Comparison of ENCODE assay signal across 16 mouse cellular contexts in the genomic region with DNA sequence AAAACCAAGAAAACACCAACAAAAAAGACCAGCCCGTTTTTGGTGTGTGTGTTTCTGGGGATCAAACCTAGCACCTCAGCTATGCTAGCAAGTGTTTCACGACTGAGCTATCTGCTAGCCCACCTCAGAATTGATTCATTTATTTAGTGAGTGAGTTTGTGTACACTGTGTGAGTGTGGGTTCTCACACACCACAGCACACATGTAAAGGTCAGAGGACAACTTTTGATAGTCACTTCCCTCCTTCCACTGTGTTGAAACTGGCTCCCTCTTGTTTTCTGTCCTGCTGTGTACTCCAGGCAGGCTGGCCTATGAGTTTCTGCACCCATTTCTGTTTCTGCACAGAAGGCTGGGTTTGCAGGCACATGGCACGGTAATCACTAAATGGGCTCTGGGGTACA.
"Had no signal": no experiment of that assay in that cellular context is flagged by ENCODE, and none has a peak within 500 bp of the region (broad histone marks: within the 10 kb centered on the region; RNA-seq: fewer than 3 reads in every experiment).

No protein-coding gene starts in this region.

- H3K9ac ChIP-seq: neural tube, embryonic 13.5 days; neural tube, embryonic 15.5 days; stomach, embryonic 15.5 days had no signal

- H3K4me3 ChIP-seq: neural tube, embryonic 13.5 days; neural tube, embryonic 15.5 days; stomach, embryonic 15.5 days had no signal

- H3K4me2 ChIP-seq: neural tube, embryonic 13.5 days; neural tube, embryonic 15.5 days; stomach, embryonic 15.5 days had no signal

- H3K27me3 ChIP-seq: neural tube, embryonic 13.5 days; neural tube, embryonic 15.5 days; stomach, embryonic 15.5 days had no signal

- H3K9me3 ChIP-seq: neural tube, embryonic 13.5 days; neural tube, embryonic 15.5 days; stomach, embryonic 15.5 days had no signal

- DNase-seq: retina, postnatal 1 day; right cerebral cortex, adult 18-20 months; right cerebral cortex, postnatal 14 days; right cerebral cortex, postnatal 25 days; right cerebral cortex, postnatal 4 days; spleen, adult 18-20 months; thymus, adult 18-20 months; thymus, adult 2 months; thymus, postnatal 14 days; thymus, postnatal 25 days; thymus, postnatal 36 days; thymus, postnatal 4 days had no signal

- H3K27ac ChIP-seq: neural tube, embryonic 13.5 days; neural tube, embryonic 15.5 days; stomach, embryonic 15.5 days; stomach, postnatal 0 days had no signal

- H3K4me1 ChIP-seq: neural tube, embryonic 13.5 days; neural tube, embryonic 15.5 days; stomach, embryonic 15.5 days had no signal
